Mouse (Mus musculus) lung, postnatal 0 days (tissue): Measurements from ENCODE around the gene Kcnv2.

Source experiments
- CTCF ChIP-seq: IDR thresholded peaks from 2 replicates; pipeline ENCODE4 v1.5.1; 2016; ENCODE audit warnings: antibody characterized with exemption, mild to moderate bottlenecking
- EP300 ChIP-seq: IDR thresholded peaks from 2 replicates; pipeline ENCODE4 v1.6.1; 2016; ENCODE audit warnings: antibody characterized with exemption, mild to moderate bottlenecking, control low read depth

- TF ChIP-seq CTCF (no peak), EP300 (no peak)
These were observed 48.0 kb upstream of the Kcnv2 start for GRCm38 (mm10) chr19:27274382-27274781.
